Mouse (Mus musculus): ENCODE measurements around the gene Ciart. TPM values are rescaled to one million over a fixed set of nuclear protein-coding genes. Genes with fewer than 3 reads are reported as not detected.
A peak's percentile ranks its signal among the peaks of the same experiment; 100 is the strongest.
"Not testable (repeated sequence)": the region's sequence is repeated elsewhere in the genome, so short reads cannot be mapped to it uniquely, and the experiment has no call there.

The Ciart gene
- total and polyA plus RNA-seq, 3 experiments = 1.0 to 5.1 (median 1.0) TPM

- Histone ChIP-seq H3K79me2 (replicated peaks; ENCODE audit: control insufficient read depth, extremely low read depth, insufficient read depth, poor library complexity, severe bottlenecking) (peaks cover 16% of the 10 kb centered on the region), H3K4me1 (ENCODE audit: control insufficient read depth in 1 of 2, insufficient read depth in 2 of 2) (peaks cover 10 to 50% of the 10 kb centered on the region in 2 experiments), H3K9me3 (replicated peaks; ENCODE audit: low read length) (no peaks in the 10 kb centered on the region), H3K4me3 (replicated peaks in 1 of 3; ENCODE audit: low read depth in 2 of 3, low read length in 2 of 3, poor library complexity in 1 of 3) (peak overlapping the region; percentile 85 to 98 (median 90)), H3K4me2 (ENCODE audit: insufficient read depth, low read depth, poor library complexity, severe bottlenecking) (peak overlapping the region; percentile 92), H3K36me3 (replicated peaks in 1 of 2; ENCODE audit: control insufficient read depth in 1 of 2, insufficient read depth in 1 of 2, low read length in 1 of 2) (peaks cover 7 to 31% of the 10 kb centered on the region in 2 experiments), H3K9ac (ENCODE audit: insufficient read depth, low read depth) (peak overlapping the region; percentile 99), H3K27me3 (replicated peaks) (no peaks in the 10 kb centered on the region), H3K27ac (ENCODE audit: insufficient read depth, low read depth) (no peak overlapping the region; the same call in 1 of the 2 replicates)
- in situ Hi-C loops (cut with MboI; ENCODE audit: low pct_ligation_motif_present, low pct_unique_long_range_greater_than_20kb, low sequenced_read_pairs) (no loop called here), dilution Hi-C loops (cut with MboI; ENCODE audit: extremely low pct_ligation_motif_present, extremely low pct_unique_long_range_greater_than_20kb, low sequenced_read_pairs) (no loop called here)
- no peak for DNase-seq (ENCODE audit: extremely low read depth)
- TF ChIP-seq SIN3A (IDR thresholded peaks at IDR 0.05; ENCODE audit: low read length) (no peak; the same call in 1 of the 2 replicates), JUN (IDR thresholded peaks at IDR 0.05; ENCODE audit: insufficient read depth, low read depth, low read length) (no peak), ELF1 (IDR thresholded peaks at IDR 0.05; ENCODE audit: low read depth, low read length) (no peak), IRF4 (IDR thresholded peaks at IDR 0.05; ENCODE audit: low read depth, low read length) (no peak), CHD1 (IDR thresholded peaks at IDR 0.05; ENCODE audit: low read depth, low read length) (no peak), MAX (IDR thresholded peaks at IDR 0.05; ENCODE audit: low read length) (no peak), ZMIZ1 (IDR thresholded peaks at IDR 0.05; ENCODE audit: low read depth, low read length) (no peak)
Measured at GRCm38 (mm10) chr3:95894317-95895160, 12.5 kb upstream of the Ciart start.

- H3K27me3 ChIP-seq (replicated peaks); dilution Hi-C loops (cut with MboI; ENCODE audit: extremely low pct_ligation_motif_present, extremely low pct_unique_long_range_greater_than_20kb, low sequenced_read_pairs); H3K27ac ChIP-seq (ENCODE audit: insufficient read depth, low read depth); H3K9me3 ChIP-seq (replicated peaks; ENCODE audit: low read length); in situ Hi-C loops (cut with MboI; ENCODE audit: low pct_ligation_motif_present, low pct_unique_long_range_greater_than_20kb, low sequenced_read_pairs): not testable (repeated sequence)
- TF ChIP-seq GABPA (IDR thresholded peaks at IDR 0.05; ENCODE audit: insufficient replicate concordance, low read depth, low read length) (peak; percentile 68; the same call in 1 of the 2 replicates), TBP (conservative IDR thresholded peaks at IDR 0.05; ENCODE audit: low read depth, low read length) (peak; percentile 54; the same call in 1 of the 2 replicates), SIN3A (IDR thresholded peaks at IDR 0.05; ENCODE audit: low read length) (peak; percentile 51; the same call in 1 of the 2 replicates), MEF2A (IDR thresholded peaks at IDR 0.05; ENCODE audit: borderline replicate concordance, low read depth, low read length) (0 out of 2 replicates have a peak, but pooled peaks have one; percentile 11), NRF1 (IDR thresholded peaks at IDR 0.05; ENCODE audit: low read depth, low read length) (peak; percentile 44), POLR2A (IDR thresholded peaks at IDR 0.05; ENCODE audit: low read depth, low read length) (peak; percentile 76), ZMIZ1 (IDR thresholded peaks at IDR 0.05; ENCODE audit: low read depth, low read length) (peak; percentile 63; the same call in 1 of the 2 replicates), ELF1 (IDR thresholded peaks at IDR 0.05; ENCODE audit: low read depth, low read length) (peak; percentile 93), MAX (IDR thresholded peaks at IDR 0.05; ENCODE audit: low read length) (peak; percentile 58), CHD2 (IDR thresholded peaks at IDR 0.05; ENCODE audit: low read length) (peak; percentile 26; the same call in 1 of the 2 replicates), MAZ (IDR thresholded peaks at IDR 0.05; ENCODE audit: low read depth, low read length) (peak; percentile 65; the same call in 1 of the 2 replicates), KAT2A (IDR thresholded peaks at IDR 0.05; ENCODE audit: insufficient replicate concordance, low read length) (peak; percentile 95), NELFE (IDR thresholded peaks at IDR 0.05; ENCODE audit: low read depth, low read length) (peak; percentile 85), MYC (IDR thresholded peaks at IDR 0.05; ENCODE audit: low read depth, low read length) (peak; percentile 46; the same call in 1 of the 2 replicates), RCOR1 (conservative IDR thresholded peaks at IDR 0.05; ENCODE audit: low read depth, low read length) (0 out of 2 replicates have a peak, but pooled peaks have one; percentile 17), HCFC1 (IDR thresholded peaks at IDR 0.05; ENCODE audit: low read depth, low read length) (peak; percentile 93), IRF4 (IDR thresholded peaks at IDR 0.05; ENCODE audit: low read depth, low read length) (0 out of 2 replicates have a peak, but pooled peaks have one; percentile 34)
- Histone ChIP-seq H3K4me1 (ENCODE audit: control insufficient read depth in 1 of 2, insufficient read depth in 2 of 2) (peaks cover 10 to 51% of the 10 kb centered on the region in 2 experiments), H3K4me2 (ENCODE audit: insufficient read depth, low read depth, poor library complexity, severe bottlenecking) (peak within 1 kb of the TSS; percentile 93), H3K9ac (ENCODE audit: insufficient read depth, low read depth) (peak within 1 kb of the TSS; percentile 99), H3K36me3 (replicated peaks in 1 of 2; ENCODE audit: control insufficient read depth in 1 of 2, insufficient read depth in 1 of 2, low read length in 1 of 2) (peaks cover 8 to 31% of the 10 kb centered on the region in 2 experiments), H3K4me3 (replicated peaks in 1 of 3; ENCODE audit: low read depth in 2 of 3, low read length in 2 of 3, poor library complexity in 1 of 3) (peak within 1 kb of the TSS; percentile 85 to 98 (median 90)), H3K79me2 (replicated peaks; ENCODE audit: control insufficient read depth, extremely low read depth, insufficient read depth, poor library complexity, severe bottlenecking) (peaks cover 16% of the 10 kb centered on the region)
- peak; percentile 98 for DNase-seq (ENCODE audit: extremely low read depth)
Measured at GRCm38 (mm10) chr3:95893606-95894316, 11.7 kb upstream of the Ciart start, which contains the start of gene Aph1a. TSS of gene Aph1a (plus strand) at chr3:95893969.
